Mouse (Mus musculus): ENCODE measurements around the gene Suclg2. TPM values are rescaled to one million over a fixed set of nuclear protein-coding genes. Genes with fewer than 3 reads are reported as not detected.
"Not testable (repeated sequence)": the region's sequence is repeated elsewhere in the genome, so short reads cannot be mapped to it uniquely, and the experiment has no call there.

Gene Suclg2
- total and polyA plus RNA-seq, 3 experiments = 29.6 to 73.1 (median 48.4) TPM

DNA sequence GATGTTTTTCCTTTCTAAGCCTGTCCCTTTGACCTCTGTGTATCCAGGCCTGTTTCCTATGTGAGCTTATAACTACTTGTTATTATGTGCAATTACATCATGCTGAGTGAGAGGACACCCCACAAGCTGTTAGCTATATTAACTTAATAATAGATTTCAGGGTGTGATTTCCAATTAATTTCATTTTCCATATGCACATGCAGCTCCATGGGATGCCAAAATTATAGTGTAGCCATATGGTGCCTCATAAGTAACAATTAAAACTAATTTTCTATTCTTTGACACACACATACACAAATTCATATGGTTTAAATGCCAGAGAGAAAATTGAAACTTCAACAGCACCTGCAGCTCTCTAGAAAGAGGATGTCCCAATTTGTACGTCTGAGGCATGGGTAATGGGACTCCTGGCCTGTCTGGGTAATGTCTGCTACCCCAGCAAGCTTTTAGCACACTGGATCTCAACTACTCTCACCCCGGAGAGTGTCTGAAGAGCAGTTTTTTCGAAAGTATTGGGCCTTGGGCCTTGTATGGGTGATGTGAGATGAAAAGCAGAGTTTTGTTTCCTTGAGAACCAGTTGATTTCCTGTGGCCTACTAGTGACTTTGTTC, 106.1 kb downstream of the Suclg2 start:
- no peak for ATAC-seq (ENCODE audit: extremely low read depth, insufficient number of reproducible peaks, low FRiP score, poor library complexity, severe bottlenecking)
- Histone ChIP-seq H3K27me3 (ENCODE audit: insufficient read depth, low read length) (no peaks in the 10 kb centered on the region), H3K4me1 (ENCODE audit: insufficient read depth, low read depth, low read length) (peaks cover 2% of the 10 kb centered on the region; the same call in 1 of the 2 replicates), H3K9me3 (replicated peaks) (no peaks in the 10 kb centered on the region), H3K4me3 (ENCODE audit: low read depth, low read length) (no peak overlapping the region), H3K36me3 (replicated peaks) (peaks cover 54% of the 10 kb centered on the region)
- TF ChIP-seq GATA2 (IDR thresholded peaks at IDR 0.05; ENCODE audit: borderline replicate concordance, low read depth, low read length) (no peak), CTCF (IDR thresholded peaks at IDR 0.05; ENCODE audit: low read depth, low read length) (no peak), TAL1 (conservative IDR thresholded peaks at IDR 0.05; ENCODE audit: low read depth, low read length) (no peak), GATA1 (IDR thresholded peaks at IDR 0.05; ENCODE audit: borderline replicate concordance, low read length) (no peak), POLR2AphosphoS5 (IDR thresholded peaks at IDR 0.05; ENCODE audit: insufficient replicate concordance, low read depth, low read length) (no peak)
- DNase-seq (ENCODE audit: low spot score) = no peak

DNA sequence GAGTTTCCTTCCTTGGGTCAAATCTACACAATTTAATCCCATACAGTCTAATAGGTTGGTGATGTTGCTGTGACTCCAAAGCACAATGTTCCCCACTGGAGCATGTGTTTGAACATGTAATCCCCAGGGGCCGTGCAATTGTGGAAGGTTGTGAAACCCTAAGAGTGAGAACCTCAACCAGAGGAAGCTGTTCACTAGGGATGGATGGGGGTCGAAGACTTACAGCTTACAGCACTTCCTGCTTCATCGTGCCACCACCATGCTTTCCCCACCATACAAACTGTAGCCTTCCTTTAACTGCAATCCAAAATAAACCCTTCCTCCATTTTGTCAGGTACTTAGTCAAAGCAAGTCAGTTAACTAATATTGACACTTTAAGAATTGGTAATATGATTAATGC, 107.5 kb downstream of the Suclg2 start:
- DNase-seq (ENCODE audit: low spot score) (no peak), ATAC-seq (ENCODE audit: extremely low read depth, insufficient number of reproducible peaks, low FRiP score, poor library complexity, severe bottlenecking) (no peak)
- H3K4me3 ChIP-seq (ENCODE audit: low read depth, low read length) = no peak overlapping the region
- TF ChIP-seq GATA2 (IDR thresholded peaks at IDR 0.05; ENCODE audit: borderline replicate concordance, low read depth, low read length) = no peak
- no peak for TF ChIP-seq POLR2AphosphoS5 (IDR thresholded peaks at IDR 0.05; ENCODE audit: insufficient replicate concordance, low read depth, low read length)
- no peak for TF ChIP-seq TAL1 (conservative IDR thresholded peaks at IDR 0.05; ENCODE audit: low read depth, low read length)
- TF ChIP-seq GATA1 (IDR thresholded peaks at IDR 0.05; ENCODE audit: borderline replicate concordance, low read length) = no peak
- TF ChIP-seq CTCF (IDR thresholded peaks at IDR 0.05; ENCODE audit: low read depth, low read length) = no peak
- peaks cover 55% of the 10 kb centered on the region for H3K36me3 ChIP-seq (replicated peaks)
- peaks cover 2% of the 10 kb centered on the region; the same call in 1 of the 2 replicates for H3K4me1 ChIP-seq (ENCODE audit: insufficient read depth, low read depth, low read length)
- H3K27me3 ChIP-seq (ENCODE audit: insufficient read depth, low read length) = no peaks in the 10 kb centered on the region
- H3K9me3 ChIP-seq (replicated peaks) = no peaks in the 10 kb centered on the region

DNA sequence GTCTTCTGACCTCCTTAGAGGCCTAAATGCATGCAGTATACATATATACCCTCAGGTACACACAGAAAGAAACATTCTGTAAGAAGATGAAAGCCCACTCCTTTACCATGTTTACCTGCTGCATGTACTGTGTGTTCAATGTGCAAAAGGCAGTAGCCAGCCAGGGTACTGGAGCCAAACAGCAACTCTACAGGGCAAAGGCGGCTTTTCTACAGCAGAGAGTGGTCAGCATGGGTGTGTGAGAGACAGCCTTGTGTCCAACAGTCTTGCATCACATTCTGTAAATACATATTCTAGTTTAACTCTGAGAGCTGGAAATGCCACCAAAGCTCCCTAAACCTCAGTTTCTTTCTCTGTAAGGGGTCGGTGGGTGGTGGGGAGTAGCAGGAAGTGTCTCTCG, 110.5 kb downstream of the Suclg2 start:
- no peak for ATAC-seq (ENCODE audit: extremely low read depth, insufficient number of reproducible peaks, low FRiP score, poor library complexity, severe bottlenecking)
- H3K36me3 ChIP-seq (replicated peaks) = peaks cover 49% of the 10 kb centered on the region
- no peak for TF ChIP-seq POLR2AphosphoS5 (IDR thresholded peaks at IDR 0.05; ENCODE audit: insufficient replicate concordance, low read depth, low read length)
- no peak for TF ChIP-seq CTCF (IDR thresholded peaks at IDR 0.05; ENCODE audit: low read depth, low read length)
- TF ChIP-seq TAL1 (conservative IDR thresholded peaks at IDR 0.05; ENCODE audit: low read depth, low read length) = no peak
- H3K27me3 ChIP-seq (ENCODE audit: insufficient read depth, low read length) = no peaks in the 10 kb centered on the region
- no peak for DNase-seq (ENCODE audit: low spot score)
- peaks cover 2% of the 10 kb centered on the region; the same call in 1 of the 2 replicates for H3K4me1 ChIP-seq (ENCODE audit: insufficient read depth, low read depth, low read length)
- no peak overlapping the region for H3K4me3 ChIP-seq (ENCODE audit: low read depth, low read length)
- H3K9me3 ChIP-seq (replicated peaks) = no peaks in the 10 kb centered on the region

DNA sequence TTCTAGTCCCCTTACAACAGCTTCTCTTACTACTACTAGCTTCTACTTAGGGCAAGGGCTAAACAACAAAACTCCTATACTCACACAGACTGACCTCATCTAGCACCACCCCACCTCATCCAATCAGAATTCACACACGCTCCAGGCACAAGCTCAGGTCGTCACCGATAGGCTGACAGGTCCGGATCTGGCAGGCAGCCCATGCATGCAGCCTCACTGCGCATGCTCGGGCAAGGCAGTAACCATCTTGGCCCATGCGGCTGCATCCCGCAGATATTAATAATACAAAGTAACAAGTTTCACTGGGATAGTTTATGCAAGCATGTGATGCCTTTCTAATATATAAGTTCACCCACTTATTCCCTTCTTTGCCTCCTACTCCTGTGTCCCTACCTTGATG, 117.9 kb downstream of the Suclg2 start:
- H3K9me3 ChIP-seq (replicated peaks); H3K4me3 ChIP-seq (ENCODE audit: low read depth, low read length); ATAC-seq (ENCODE audit: extremely low read depth, insufficient number of reproducible peaks, low FRiP score, poor library complexity, severe bottlenecking); H3K27me3 ChIP-seq (ENCODE audit: insufficient read depth, low read length); DNase-seq (ENCODE audit: low spot score); H3K4me1 ChIP-seq (ENCODE audit: insufficient read depth, low read depth, low read length): not testable (repeated sequence)
- H3K36me3 ChIP-seq (replicated peaks) = peaks cover 49% of the 10 kb centered on the region

DNA sequence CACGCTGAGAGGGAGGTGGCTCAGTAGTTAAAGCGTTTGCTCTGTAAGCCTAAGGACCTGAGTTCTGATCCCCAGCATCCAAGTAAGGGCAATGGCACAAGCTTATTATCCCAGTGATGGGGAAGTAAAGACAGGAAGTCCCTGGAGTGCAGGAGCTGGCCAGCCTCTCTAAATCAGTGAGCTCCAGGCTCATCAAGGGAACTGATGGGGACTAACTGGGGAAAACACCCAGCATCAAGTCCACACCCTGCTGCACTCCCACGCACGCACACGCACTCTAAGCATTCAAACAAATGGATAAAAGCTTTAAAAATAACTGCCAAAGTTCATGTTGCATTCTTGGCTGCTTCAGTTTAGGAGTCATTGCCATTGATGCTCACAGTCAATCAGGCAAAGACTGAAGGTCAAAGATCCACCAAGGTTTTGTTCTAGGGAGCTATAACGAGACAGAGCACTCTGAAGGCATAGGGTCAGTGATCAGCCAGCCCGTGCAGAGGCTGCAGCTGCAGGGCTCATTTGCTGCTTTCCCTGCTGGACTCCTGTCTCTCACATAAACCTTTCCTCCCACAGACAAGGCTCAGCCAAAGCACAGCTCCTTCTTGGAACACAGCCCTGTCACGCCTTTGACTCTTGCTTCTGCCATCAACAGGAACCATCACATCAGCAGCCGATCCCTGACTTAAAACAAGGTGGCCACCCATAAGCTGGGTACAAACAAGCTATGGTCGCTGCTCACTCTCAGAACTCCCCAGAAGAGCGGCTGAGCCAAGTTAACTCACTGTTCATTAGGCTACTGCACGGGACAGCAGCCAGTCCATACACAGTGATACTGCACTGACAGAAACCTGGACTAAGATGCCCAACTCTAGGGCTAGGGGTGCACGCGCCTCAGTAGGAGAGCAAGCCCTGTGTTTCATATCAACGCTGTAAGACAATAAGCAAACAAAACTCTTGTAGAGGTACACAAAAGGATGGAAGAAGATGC, 121.5 kb downstream of the Suclg2 start:
- no peak for ATAC-seq (ENCODE audit: extremely low read depth, insufficient number of reproducible peaks, low FRiP score, poor library complexity, severe bottlenecking)
- H3K36me3 ChIP-seq (replicated peaks) = peaks cover 65% of the 10 kb centered on the region
- no peaks in the 10 kb centered on the region; the same call in 1 of the 2 replicates for H3K4me1 ChIP-seq (ENCODE audit: insufficient read depth, low read depth, low read length)
- no peaks in the 10 kb centered on the region for H3K27me3 ChIP-seq (ENCODE audit: insufficient read depth, low read length)
- no peak for TF ChIP-seq TAL1 (conservative IDR thresholded peaks at IDR 0.05; ENCODE audit: low read depth, low read length)
- no peak for TF ChIP-seq GATA2 (IDR thresholded peaks at IDR 0.05; ENCODE audit: borderline replicate concordance, low read depth, low read length)
- no peak for TF ChIP-seq GATA1 (IDR thresholded peaks at IDR 0.05; ENCODE audit: borderline replicate concordance, low read length)
- no peak for TF ChIP-seq POLR2AphosphoS5 (IDR thresholded peaks at IDR 0.05; ENCODE audit: insufficient replicate concordance, low read depth, low read length)
- no peak for TF ChIP-seq CTCF (IDR thresholded peaks at IDR 0.05; ENCODE audit: low read depth, low read length)
- no peak overlapping the region for H3K4me3 ChIP-seq (ENCODE audit: low read depth, low read length)
- no peaks in the 10 kb centered on the region for H3K9me3 ChIP-seq (replicated peaks)
- DNase-seq (ENCODE audit: low spot score) = no peak

DNA sequence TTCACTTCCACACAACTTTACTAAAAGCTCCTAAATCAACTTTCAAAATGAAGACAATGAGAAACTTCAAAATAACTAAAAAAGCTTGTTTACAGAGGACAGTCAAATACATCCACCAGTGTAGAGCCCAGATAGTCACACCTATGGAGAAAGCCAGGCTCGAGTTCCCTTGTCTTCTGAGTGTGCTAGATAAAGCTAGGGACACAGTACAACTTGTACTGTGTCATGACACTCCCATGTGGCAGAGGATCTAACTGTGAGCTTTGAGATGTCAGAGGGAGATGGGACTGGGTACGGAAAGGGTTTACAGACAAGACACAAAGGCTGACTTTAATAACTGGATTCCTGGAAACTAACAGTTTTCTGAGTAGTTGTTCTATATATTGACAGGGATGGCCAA, 122.7 kb downstream of the Suclg2 start:
- DNase-seq (ENCODE audit: low spot score) (no peak), ATAC-seq (ENCODE audit: extremely low read depth, insufficient number of reproducible peaks, low FRiP score, poor library complexity, severe bottlenecking) (no peak)
- Histone ChIP-seq H3K4me1 (ENCODE audit: insufficient read depth, low read depth, low read length) (no peaks in the 10 kb centered on the region; the same call in 1 of the 2 replicates), H3K4me3 (ENCODE audit: low read depth, low read length) (no peak overlapping the region), H3K36me3 (replicated peaks) (peaks cover 69% of the 10 kb centered on the region), H3K9me3 (replicated peaks) (no peaks in the 10 kb centered on the region), H3K27me3 (ENCODE audit: insufficient read depth, low read length) (no peaks in the 10 kb centered on the region)
- TF ChIP-seq POLR2AphosphoS5 (IDR thresholded peaks at IDR 0.05; ENCODE audit: insufficient replicate concordance, low read depth, low read length) (no peak), CTCF (IDR thresholded peaks at IDR 0.05; ENCODE audit: low read depth, low read length) (no peak), GATA1 (IDR thresholded peaks at IDR 0.05; ENCODE audit: borderline replicate concordance, low read length) (no peak), GATA2 (IDR thresholded peaks at IDR 0.05; ENCODE audit: borderline replicate concordance, low read depth, low read length) (no peak), TAL1 (conservative IDR thresholded peaks at IDR 0.05; ENCODE audit: low read depth, low read length) (no peak)
